Mouse (Mus musculus) kidney, embryonic 16.5 days (tissue): Measurements from ENCODE around the gene Serpinb1a. TPM values are rescaled to one million over a fixed set of nuclear protein-coding genes. Genes with fewer than 3 reads are reported as not detected.
A peak's percentile ranks its signal among the peaks of the same experiment; 100 is the strongest.

Experiments used
- ATAC-seq: fragments of 200-750 bp; cut with Nextera tagmentation; 2 replicates; pipeline ENCODE4 v1.8.0; 2017; ENCODE audit warnings: moderate TSS enrichment; ENCODE audit not compliant: low FRiP score, low TSS enrichment
- H3K27ac ChIP-seq: fragments of 300-500 bp; sonication (generic); 2 replicates; pipeline ENCODE4 v1.5.1; 2014; ENCODE audit warnings: low read length
- H3K27me3 ChIP-seq: fragments of 300-500 bp; sonication (generic); 2 replicates; pipeline ENCODE4 v1.6.1; 2014; ENCODE audit warnings: low read length, control low read depth, mixed read lengths; ENCODE audit not compliant: insufficient read depth
- H3K36me3 ChIP-seq: fragments of 300-500 bp; sonication (generic); 2 replicates; pipeline ENCODE4 v1.6.1; 2014; ENCODE audit warnings: low read length, control low read depth, mixed read lengths; ENCODE audit not compliant: insufficient read depth
- H3K4me1 ChIP-seq: fragments of 300-500 bp; sonication (generic); 2 replicates; pipeline ENCODE4 v1.6.1; 2014; ENCODE audit warnings: low read length, control low read depth, mixed read lengths; ENCODE audit not compliant: insufficient read depth
- H3K4me2 ChIP-seq: fragments of 300-500 bp; sonication (generic); replicated peaks from 2 replicates; pipeline ENCODE4 v1.6.1; 2014; ENCODE audit warnings: low read depth, low read length
- H3K4me3 ChIP-seq: fragments of 300-500 bp; sonication (generic); 2 replicates; pipeline ENCODE4 v1.5.1; 2014; ENCODE audit warnings: mild to moderate bottlenecking, low read length
- H3K9ac ChIP-seq: fragments of 300-500 bp; sonication (generic); replicated peaks from 2 replicates; pipeline ENCODE4 v1.6.1; 2014; ENCODE audit warnings: low read length
- H3K9me3 ChIP-seq: fragments of 300-500 bp; sonication (generic); 2 replicates; pipeline ENCODE4 v1.6.1; 2016; ENCODE audit warnings: low read length, control low read depth
- WGBS: fragments of 180-500 bp; shearing (Covaris S2); extraction: QIAGEN DNeasy Blood & Tissue Kit; methylation state at CpG from one replicate; pipeline ENCODE4 v1.1.7; 2014; 5-methylcytosine and 5-hydroxymethylcytosine counted together
- polyA plus RNA-seq: library from polyadenylated mRNA; unstranded; fragments of >200 nt; fragmentation: Nextera tagmentation; extraction: Ambion mirVana; gene quantifications from 2 replicates; pipeline ENCODE4 v1.2.1, GENCODE M21; 2015

Gene Serpinb1a
- polyA plus RNA-seq, 1 experiment from 2014 or later: 12.1 TPM

GRCm38 (mm10) chr13:32803701-32804345, 47.2 kb downstream of the Serpinb1a start:
- Histone ChIP-seq H3K9ac (no peak overlapping the region), H3K36me3 (peaks cover 18% of the 10 kb centered on the region), H3K27me3 (no peaks in the 10 kb centered on the region), H3K9me3 (no peaks in the 10 kb centered on the region), H3K27ac (no peak overlapping the region), H3K4me1 (peaks cover 19% of the 10 kb centered on the region), H3K4me3 (peak overlapping the region; percentile 75), H3K4me2 (peak overlapping the region; percentile 83)
- ATAC-seq: no peak
- 71% methylated on average over 4 of the region's 4 CpGs for WGBS

GRCm38 (mm10) chr13:32802259-32803081, 48.5 kb downstream of the Serpinb1a start, which contains the start of gene D930007J09Rik:
D930007J09Rik (minus strand) TSS chr13:32802849.
- Histone ChIP-seq H3K4me3 (peak within 1 kb of the TSS; percentile 75), H3K27ac (peak within 1 kb of the TSS; percentile 57), H3K36me3 (peaks cover 13% of the 10 kb centered on the region), H3K9ac (peak within 1 kb of the TSS; percentile 85), H3K4me2 (peak within 1 kb of the TSS; percentile 83), H3K27me3 (no peaks in the 10 kb centered on the region), H3K9me3 (no peaks in the 10 kb centered on the region), H3K4me1 (peaks cover 19% of the 10 kb centered on the region)
- under 1% methylated on average over 91 of the region's 95 CpGs for WGBS
- ATAC-seq: peak; percentile 27

DNA sequence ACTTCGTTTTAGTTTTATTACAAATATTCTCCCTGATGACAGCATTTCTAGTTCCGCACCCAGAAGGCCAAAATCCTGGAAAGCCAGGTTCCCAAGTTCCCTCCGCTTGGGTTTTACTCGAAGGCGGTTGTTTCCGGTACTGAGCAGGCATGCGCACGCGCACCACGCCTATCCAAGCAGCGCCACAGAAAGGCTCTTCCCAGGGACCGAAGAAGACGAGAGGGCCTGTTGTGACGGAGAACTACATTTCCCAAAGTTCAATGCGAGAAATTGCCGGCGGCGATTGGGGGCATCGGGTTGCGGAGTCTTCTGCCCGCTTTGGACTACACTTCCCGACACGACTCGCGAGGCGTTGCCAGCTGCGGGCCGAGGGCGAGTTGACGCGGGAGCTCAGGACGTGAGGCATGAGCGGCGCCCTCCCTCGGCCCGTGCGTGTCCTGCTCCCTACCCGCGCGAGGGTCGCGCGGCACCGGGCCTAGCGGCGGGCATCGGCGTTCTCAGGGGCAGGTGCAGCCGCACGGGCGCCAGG, 49.2 kb downstream of the Serpinb1a start, which contains the start of gene Wrnip1:
Gene Wrnip1, plus strand, starts transcription at position 346 of the 529 bp plus-strand sequence.
- Histone ChIP-seq H3K4me2 (peak within 1 kb of the TSS; percentile 83), H3K9me3 (no peaks in the 10 kb centered on the region), H3K4me1 (peaks cover 19% of the 10 kb centered on the region), H3K27me3 (no peaks in the 10 kb centered on the region), H3K4me3 (peak within 1 kb of the TSS; percentile 75), H3K27ac (peak within 1 kb of the TSS; percentile 57), H3K36me3 (peaks cover 8% of the 10 kb centered on the region), H3K9ac (peak within 1 kb of the TSS; percentile 85)
- ATAC-seq: peak; percentile 97
- WGBS: 0% methylated on average over 51 of the region's 51 CpGs

DNA sequence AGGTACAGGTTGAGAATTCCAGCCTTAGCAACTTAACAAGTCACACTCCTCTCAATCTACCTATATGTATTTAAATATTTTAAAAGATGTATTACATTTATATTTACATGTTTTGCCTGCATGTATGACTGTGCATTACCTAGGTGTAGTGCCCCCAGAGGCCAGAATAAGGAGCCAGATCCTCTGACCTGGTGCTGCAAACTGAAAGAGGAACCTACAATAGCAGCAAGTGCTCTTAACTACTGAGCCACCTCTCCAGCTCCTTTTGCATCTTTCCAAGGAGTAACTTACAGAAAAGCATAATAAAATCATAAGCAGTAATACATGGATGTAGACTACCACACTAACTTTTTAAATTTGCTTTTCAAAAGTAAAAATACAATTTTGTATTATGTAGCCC, 50.1 kb downstream of the Serpinb1a start:
- Histone ChIP-seq H3K9me3 (no peaks in the 10 kb centered on the region), H3K4me2 (peak overlapping the region; percentile 83), H3K4me1 (peaks cover 19% of the 10 kb centered on the region), H3K9ac (peak overlapping the region; percentile 61), H3K4me3 (no peak overlapping the region; the same call in 1 of the 2 replicates), H3K27me3 (no peaks in the 10 kb centered on the region), H3K36me3 (no peaks in the 10 kb centered on the region), H3K27ac (no peak overlapping the region)
- no peak for ATAC-seq

DNA sequence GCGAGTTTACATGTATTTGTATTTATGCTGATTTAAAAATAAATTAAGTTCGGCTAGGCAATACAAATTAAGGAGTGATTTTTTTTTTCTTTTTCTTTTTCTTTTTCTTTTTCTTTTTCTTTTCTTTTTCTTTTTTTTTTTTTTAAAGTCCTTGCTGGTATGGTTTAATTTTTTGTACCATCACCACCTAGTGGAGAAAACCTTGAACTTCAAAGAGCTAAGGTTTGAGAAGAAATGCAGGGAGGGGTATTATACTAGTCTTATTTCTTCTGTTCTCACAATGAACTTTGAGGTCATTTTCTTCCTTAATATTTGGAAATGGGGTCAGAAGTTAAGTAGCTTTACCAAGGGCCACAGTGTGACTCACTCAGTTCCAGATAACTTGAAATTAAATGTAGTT, 51.9 kb downstream of the Serpinb1a start:
- no peaks in the 10 kb centered on the region for H3K9me3 ChIP-seq
- peaks cover 19% of the 10 kb centered on the region for H3K4me1 ChIP-seq
- 63% methylated on average over 2 of the region's 2 CpGs for WGBS
- H3K27me3 ChIP-seq: no peaks in the 10 kb centered on the region
- H3K4me2 ChIP-seq: no peak overlapping the region
- H3K36me3 ChIP-seq: no peaks in the 10 kb centered on the region
- ATAC-seq: no peak
- H3K9ac ChIP-seq: no peak overlapping the region
- H3K4me3 ChIP-seq: no peak overlapping the region
- H3K27ac ChIP-seq: no peak overlapping the region

- H3K4me2 ChIP-seq: no peak overlapping the region
- no peak overlapping the region for H3K9ac ChIP-seq
- H3K27ac ChIP-seq: no peak overlapping the region
- H3K4me3 ChIP-seq: no peak overlapping the region
- no peak for ATAC-seq
- 87% methylated on average over 1 of the region's 1 CpGs for WGBS
- peaks cover 6% of the 10 kb centered on the region for H3K4me1 ChIP-seq
- H3K27me3 ChIP-seq: no peaks in the 10 kb centered on the region
- no peaks in the 10 kb centered on the region for H3K9me3 ChIP-seq
- no peaks in the 10 kb centered on the region for H3K36me3 ChIP-seq
Observed at GRCm38 (mm10) chr13:32797085-32797484, 53.9 kb downstream of the Serpinb1a start.

GRCm38 (mm10) chr13:32795166-32795565, 55.8 kb downstream of the Serpinb1a start:
- Histone ChIP-seq H3K36me3 (no peaks in the 10 kb centered on the region), H3K27ac (no peak overlapping the region), H3K9ac (no peak overlapping the region), H3K4me3 (no peak overlapping the region), H3K9me3 (no peaks in the 10 kb centered on the region), H3K27me3 (no peaks in the 10 kb centered on the region), H3K4me1 (no peaks in the 10 kb centered on the region), H3K4me2 (no peak overlapping the region)
- no peak for ATAC-seq
- WGBS: 87% methylated on average over 5 of the region's 5 CpGs

GRCm38 (mm10) chr13:32794619-32795018, 56.4 kb downstream of the Serpinb1a start:
- no peaks in the 10 kb centered on the region for H3K9me3 ChIP-seq
- H3K36me3 ChIP-seq: no peaks in the 10 kb centered on the region
- H3K4me3 ChIP-seq: no peak overlapping the region
- H3K4me2 ChIP-seq: no peak overlapping the region
- H3K9ac ChIP-seq: no peak overlapping the region
- no peaks in the 10 kb centered on the region for H3K4me1 ChIP-seq
- no peaks in the 10 kb centered on the region for H3K27me3 ChIP-seq
- no peak for ATAC-seq
- no peak overlapping the region for H3K27ac ChIP-seq
- WGBS: 76% methylated on average over 2 of the region's 2 CpGs
